Mouse (Mus musculus) stomach, postnatal 0 days (tissue): ENCODE results near the gene Chil1.

Experiments used
- CTCF ChIP-seq: IDR thresholded peaks from 2 replicates; pipeline ENCODE4 v1.5.1; 2016; ENCODE audit warnings: antibody characterized with exemption, low read depth, mild to moderate bottlenecking, moderate library complexity
- EP300 ChIP-seq: optimal IDR thresholded peaks from 2 replicates; pipeline ENCODE3; 2016; ENCODE audit warnings: antibody characterized with exemption

DNA sequence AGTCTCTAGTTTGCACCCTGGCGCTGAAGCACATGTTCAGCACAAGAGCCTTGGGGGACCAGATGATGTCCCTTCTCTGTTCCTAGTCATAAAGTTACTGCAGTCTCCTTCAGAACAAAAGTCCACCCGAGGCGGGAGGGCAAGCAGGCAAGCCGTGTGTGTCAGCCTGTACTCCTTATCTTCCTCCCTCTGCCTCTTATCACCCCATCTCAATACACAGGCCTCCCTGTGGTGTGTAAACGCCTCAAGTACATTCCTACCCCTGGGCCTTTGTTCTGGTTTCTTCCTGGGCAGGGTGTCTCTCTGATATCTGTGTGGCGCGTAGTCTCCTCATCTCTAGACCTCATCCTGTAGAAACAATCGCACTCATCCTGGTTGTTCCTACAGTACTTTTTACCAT is 44.8 kb downstream of the Chil1 start:
- TF ChIP-seq EP300 (no peak), CTCF (no peak)
